Mouse (Mus musculus) monocyte, adult 2 months (primary cell): ENCODE measurements at regions not wholly inside any gene's neighbourhood (a gene's known extent, or its start where the extent isn't known, plus 50 kb on each side); places are given as distances from the start of the nearest gene placed in this dataset.

Experiments
- DNase-seq, 2 experiments: peaks; one replicate each; pipeline ENCODE4 v3.0.0; 2022; ENCODE audit warnings: low spot score in 2 of 2, low read depth in 1 of 2

DNA sequence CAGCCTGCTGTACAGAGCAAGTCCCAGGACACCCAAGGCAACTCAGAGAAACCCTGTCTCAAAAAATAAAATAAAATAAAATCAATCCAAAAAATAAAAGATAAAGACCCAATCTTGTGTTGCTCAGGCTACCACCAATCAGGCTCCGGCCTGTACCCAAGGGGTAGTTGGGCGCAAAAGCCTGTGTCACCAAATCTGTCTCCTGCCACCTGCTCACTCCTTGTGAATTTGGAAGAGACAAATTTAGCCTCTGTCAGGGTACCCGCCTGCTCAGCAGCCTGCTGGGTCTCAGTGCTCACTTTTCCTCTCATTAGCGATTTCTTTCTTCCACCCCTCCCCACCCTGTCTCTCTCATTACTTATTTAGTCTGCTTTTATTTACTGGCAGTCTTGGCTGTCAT, 54.6 kb downstream of the Sox4 start:
- DNase-seq = no peak

GRCm38 (mm10) chr13:28892896-28893295, 60.6 kb downstream of the Sox4 start:
- no peak for DNase-seq

DNA sequence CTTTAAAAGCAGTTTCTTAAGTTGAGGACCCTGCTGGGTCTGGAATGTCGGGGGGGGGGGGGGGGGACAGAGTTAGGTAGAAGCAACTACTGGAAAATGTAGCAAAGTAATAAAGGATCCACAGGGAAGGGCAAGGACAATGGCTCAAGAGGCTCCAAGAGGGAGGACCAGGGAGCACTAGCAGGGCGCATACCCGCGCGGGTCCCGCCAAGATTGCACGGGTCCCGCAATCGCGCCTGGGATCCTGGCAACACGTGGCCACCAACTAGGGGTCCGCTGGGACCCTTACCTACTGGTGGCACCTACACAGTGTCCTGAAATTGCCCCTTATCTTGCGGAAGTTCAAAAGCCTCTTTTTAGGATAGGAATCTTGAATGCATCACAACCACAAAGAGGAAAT, 66.4 kb downstream of the Sox4 start:
- DNase-seq = no peak

DNA sequence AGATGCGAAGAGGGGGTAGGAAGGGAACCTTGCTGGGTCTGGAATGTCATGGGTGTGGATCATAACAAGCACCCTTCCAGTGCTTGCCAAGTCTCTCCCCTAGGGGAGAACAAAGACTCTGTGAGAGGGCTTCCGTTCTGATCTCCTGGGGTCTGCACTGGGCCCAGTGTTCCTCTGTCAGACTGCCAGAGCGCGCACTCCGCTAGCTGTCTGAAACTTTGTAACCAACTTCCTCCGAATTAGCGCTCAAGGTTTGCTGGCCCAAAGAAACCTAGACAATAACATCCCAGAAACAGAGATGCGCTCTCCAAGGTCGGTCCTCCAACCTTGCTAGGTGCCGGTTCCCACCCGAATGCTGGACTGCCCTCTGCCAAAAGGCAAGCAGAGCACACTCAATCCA, 66.8 kb downstream of the Sox4 start:
- no peak for DNase-seq

DNA sequence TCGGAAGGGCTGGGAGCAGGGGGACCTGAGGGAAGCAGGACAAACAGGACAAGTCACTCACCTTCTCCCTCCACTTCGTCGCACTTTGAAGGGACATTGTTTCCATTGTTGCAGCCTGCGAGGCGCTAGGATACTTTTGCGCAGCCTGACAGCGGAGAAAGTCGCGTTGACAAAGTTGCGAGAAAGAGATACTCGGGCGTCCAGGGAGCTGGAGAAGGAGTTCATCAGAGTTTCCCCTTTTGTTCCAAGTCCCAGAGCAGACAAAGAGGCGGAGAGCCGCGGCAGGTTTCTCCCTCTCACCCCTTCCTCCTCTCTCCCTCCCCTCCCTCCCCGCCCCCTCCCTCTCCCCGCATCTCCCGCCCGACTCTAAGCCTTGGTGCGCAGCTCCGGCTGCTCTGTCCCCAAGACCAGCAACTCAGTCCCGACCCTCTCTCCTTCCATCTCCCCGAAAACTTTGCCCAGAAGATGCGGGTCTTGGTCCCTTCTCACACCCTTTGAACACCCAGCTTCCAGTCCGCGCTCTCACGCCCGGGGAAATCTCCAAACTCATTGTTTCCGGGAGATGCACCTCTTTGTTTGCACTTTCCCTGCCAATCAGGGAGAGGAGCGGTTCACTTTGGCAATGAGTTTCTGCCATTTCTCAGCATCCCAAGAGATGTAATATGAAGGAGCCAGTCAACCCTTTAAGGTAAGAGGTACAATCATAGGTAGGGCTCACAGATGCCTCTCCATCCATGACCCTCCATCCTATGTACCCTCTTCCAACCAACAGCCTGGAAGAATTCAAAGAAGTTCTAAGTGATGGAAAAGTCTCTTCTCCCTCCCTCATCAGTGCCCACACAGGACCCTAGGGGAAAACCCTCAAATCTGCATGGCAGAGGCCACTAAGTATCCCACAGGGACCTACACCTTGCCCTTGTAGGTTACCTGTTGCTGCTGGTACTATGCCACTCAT, 68.2 kb downstream of the Sox4 start:
- DNase-seq = no peak

DNA sequence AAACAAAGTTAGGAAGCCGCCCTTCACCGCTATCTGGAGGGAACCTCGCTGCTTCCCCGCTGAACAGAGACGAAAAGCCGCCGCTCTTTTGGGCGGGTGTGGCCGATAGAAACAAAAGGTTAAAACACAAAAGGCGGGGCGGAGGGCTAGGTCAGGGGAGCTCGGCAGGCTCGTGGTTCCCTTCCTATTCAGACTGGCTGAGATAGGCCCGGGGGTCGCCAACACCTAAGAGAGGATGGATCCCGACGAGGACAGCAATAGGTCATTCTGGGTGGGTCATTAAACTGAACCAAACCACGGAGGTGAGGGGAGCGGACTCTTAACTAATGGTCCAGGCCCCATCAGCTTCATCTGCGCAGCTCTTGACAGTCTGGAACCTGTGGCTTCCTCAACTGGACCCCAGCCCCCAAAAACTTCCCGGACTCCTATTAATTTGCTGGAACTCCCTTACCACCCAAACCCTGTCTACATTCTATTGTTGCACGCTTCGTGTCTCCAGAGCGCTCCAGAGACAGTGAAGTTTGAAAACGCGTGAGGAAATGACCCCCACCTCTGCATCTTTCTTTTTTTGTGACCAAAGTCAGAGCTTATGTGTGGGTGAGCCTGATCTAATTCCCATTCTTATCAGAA, 69.2 kb downstream of the Sox4 start:
- DNase-seq = no peak

- no peak for DNase-seq
Measured at GRCm38 (mm10) chr13:28883398-28883797, 70.1 kb downstream of the Sox4 start.

- DNase-seq = no peak
Measured at GRCm38 (mm10) chr13:28880888-28881287, 72.6 kb downstream of the Sox4 start.

GRCm38 (mm10) chr13:28878692-28879091, 74.8 kb downstream of the Sox4 start:
- no peak for DNase-seq

DNA sequence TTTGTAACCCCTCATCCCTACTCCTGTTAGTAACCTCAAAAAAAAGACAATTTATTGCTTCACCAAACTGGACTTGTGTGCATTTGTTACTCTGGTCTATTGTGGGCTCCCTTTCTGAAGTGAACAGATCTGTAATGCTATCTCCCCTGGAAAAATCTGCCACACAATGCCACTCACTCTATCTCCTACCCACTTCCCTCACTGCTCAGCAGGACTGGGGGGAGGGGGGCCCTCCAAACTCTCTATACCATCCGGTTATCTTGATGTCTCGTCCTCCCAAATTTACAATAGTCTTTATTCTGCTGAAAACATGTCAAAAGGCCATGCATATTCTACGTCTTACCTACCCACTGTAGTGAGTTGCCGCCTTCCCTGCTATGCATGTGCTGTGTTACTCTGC, 76.7 kb downstream of the Sox4 start:
- no peak for DNase-seq

DNA sequence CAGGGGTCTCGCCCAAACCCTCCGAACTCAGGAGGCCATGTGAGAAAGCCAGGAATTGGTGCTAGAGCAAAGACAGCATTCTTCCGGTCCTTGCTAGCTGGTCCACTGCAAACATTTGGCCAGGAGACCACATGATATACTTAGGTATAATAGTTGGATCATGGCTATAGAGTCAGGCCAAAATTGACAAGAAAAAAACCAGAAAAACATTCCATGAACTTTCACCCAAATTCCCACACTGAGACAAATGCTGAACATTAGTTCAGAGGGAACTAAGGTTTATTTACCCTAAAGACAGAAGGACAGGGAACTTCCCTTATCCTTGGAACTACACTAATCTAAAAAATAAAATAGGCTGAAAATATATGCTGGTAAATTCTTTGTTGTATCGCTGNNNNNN, 82.8 kb downstream of the Sox4 start:
- no peak for DNase-seq

- no peak for DNase-seq
Measured at GRCm38 (mm10) chr13:28867210-28867609, 86.3 kb downstream of the Sox4 start.

DNA sequence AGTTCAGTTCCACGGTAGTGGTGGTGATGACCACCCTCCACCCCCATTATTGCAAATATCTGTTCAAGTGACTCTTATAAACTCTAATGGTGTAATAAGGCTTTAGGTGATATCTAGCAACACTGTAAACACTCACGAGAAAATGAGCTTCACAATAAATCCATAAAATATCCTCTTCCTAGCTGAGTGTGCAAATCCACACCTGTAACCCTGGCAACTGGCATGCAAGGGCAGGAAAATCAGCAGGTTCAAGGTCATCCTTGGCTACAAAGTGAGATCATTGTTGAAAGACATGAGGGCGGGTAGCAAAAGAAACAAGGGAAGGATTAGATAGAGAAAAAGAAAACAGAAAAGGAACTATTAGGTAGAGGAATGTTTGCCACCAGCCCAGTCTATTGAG, 86.8 kb downstream of the Sox4 start:
- DNase-seq = no peak

GRCm38 (mm10) chr13:28860601-28861000, 92.9 kb downstream of the Sox4 start:
- no peak for DNase-seq

DNA sequence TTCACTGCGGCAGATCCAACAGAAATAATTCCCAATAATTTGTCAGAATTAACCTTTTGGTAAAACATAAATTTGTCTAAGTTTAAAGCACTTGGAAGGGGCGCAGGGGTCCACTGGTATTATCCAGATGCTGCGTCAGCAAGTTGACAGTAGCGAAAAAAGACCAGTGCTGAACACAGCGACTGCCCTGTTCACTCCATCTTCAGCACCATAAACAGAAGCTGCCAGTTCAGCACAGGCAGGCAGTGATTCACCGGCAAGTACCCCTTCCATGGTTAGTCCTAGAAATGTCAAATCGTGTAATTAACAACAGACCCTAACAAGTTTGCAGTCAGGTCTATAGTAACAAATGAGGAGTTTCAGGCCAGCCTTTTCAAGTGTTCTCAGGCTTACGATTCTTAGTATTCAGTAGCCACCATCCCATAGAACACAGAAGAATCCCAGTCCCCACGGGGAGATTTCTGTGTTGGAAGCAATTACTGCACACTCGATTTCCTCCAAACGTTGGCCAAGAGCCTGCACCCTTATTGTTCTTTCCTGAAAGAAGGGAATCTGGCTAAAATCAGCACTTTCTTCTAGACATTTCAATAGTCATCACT, 93.6 kb downstream of the Sox4 start:
- DNase-seq = no peak

DNA sequence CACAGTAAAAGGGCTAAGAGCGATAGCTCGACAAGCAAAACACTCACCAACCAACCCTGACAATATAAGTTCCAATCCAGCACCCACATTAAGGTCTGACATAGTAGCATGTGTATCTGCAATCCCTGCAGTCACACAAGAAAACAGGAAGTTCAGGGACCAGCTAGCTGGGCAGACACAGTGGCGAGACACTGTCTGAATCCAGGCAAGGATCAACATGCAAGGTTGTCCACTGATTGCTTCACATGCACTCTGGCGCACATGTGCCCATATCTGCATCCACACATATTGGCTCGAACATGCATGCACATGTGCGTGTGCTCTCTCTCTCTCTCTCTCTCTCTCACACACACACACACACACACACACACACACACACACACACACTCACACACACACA, 95.5 kb downstream of the Sox4 start:
- DNase-seq = no peak

DNA sequence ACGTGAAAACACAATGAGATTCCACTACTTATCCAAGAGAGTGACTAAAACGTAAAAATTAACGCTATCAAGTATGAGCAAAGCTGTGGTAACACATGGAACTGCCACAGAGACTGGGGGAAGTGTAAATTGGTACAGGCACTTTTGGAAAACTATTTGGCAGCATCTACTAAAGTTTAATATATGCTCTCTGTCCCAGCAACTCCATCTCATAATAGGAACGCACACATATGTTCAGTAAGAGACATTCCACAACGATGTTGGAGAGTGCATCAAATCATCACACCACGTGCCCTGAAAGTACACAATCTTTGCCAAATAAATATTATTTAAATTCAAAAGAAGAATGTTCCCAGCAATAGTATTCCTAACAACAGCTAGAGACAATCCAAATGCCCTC, 96.3 kb downstream of the Sox4 start:
- no peak for DNase-seq

GRCm38 (mm10) chr13:28856472-28856871, 97.0 kb downstream of the Sox4 start:
- no peak for DNase-seq

DNA sequence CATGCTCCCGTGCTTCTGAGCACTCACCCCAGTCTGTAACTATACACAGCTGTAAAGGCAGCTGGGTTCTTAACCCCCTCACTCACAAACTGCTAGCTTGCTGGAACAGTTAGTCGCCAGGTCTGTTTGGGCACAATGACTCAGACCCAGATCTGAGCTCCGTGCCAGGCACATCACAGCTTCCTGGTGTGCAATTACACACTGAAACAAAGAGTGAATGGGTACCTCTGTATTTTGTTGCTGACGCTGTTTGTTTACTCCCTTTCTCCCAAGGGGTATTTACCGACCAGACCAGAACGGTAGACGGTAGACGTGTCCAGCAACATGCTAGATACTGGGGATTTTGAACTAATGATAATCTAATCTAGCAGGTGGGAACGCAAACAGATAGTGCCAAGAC, 99.3 kb downstream of the Sox4 start:
- DNase-seq = no peak

DNA sequence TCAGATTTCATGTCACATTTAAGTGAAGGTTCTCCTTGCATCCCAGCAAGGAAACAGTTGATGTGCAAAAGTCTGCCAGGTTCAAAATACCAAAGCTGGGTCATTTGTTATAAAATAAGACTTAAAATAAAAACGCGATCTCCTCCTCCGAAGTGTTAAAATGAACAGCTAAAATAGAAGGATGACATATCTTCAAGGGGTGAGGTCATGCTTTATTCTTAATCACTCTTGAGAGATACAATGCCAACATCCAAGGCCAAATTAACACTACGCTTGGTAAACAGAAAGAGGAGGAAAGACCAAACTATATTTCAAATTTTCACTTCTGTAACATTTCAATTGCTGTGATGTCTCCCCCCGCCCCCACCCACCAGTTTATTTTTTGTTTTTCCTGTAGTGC, 105.2 kb downstream of the Sox4 start:
- no peak for DNase-seq

GRCm38 (mm10) chr13:28847478-28847877, 106.0 kb downstream of the Sox4 start:
- no peak for DNase-seq

GRCm38 (mm10) chr13:28844495-28844894, 109.0 kb downstream of the Sox4 start:
- DNase-seq = no peak
